21 mouse cellular contexts compared by ENCODE assay signal in the genomic region with DNA sequence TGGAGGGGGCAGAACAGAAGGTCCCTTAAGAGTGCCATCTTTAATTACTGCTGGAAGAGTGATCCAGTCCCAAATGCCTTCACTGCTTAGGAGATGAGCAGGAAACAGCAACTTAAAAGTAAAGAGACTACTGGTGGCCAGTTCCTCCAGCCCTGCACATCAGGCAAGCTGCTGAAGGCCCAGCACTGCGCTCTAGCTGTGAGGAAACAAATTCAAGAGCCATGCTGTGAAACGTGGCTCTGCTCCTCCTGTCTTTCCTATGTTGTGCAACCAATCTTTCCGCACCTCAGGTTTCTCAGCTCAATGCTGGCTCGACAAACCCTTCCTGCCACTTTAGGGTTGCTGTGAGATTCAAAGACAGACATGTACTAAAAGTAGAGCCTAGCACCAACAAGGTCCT. TPM values are rescaled to one million over a fixed set of nuclear protein-coding genes. Genes with fewer than 3 reads are reported as not detected.
A peak's percentile ranks its signal among the peaks of the same experiment; 100 is the strongest.
DNase-seq lines count a peak whose midpoint lies in the region; ATAC-seq and TF ChIP-seq lines count a peak whose summit lies in the region.
"Had no signal": no experiment of that assay in that cellular context is flagged by ENCODE, and none has a peak within 500 bp of the region (broad histone marks: within the 10 kb centered on the region; RNA-seq: fewer than 3 reads in every experiment).

No protein-coding gene starts in this region.

- no peak for DNase-seq in spleen, adult 18-20 months
- DNase-seq: adrenal gland, adult 2 months; adrenal gland, postnatal 10 days; adrenal gland, postnatal 36 days; cerebellum, adult 11-12 months; cerebellum, adult 2 months; cerebellum, adult 9-10 months; cerebellum, postnatal 10 days; cerebellum, postnatal 25 days; embryo, embryonic 11 days had no signal

- peak overlapping the region; percentile 23 for H3K27ac ChIP-seq in olfactory bulb, adult 2 months (ENCODE audit: insufficient read depth, low read depth, low read length)
- no peak overlapping the region for H3K27ac ChIP-seq in hindbrain, embryonic 13.5 days
- H3K27ac ChIP-seq: embryonic facial prominence, embryonic 13.5 days; embryonic facial prominence, embryonic 15.5 days; forebrain, embryonic 10.5 days; forebrain, embryonic 12.5 days had no signal

- H3K36me3 ChIP-seq in hindbrain, embryonic 13.5 days, result no peaks in the 10 kb centered on the region
- H3K36me3 ChIP-seq: embryonic facial prominence, embryonic 13.5 days; embryonic facial prominence, embryonic 15.5 days; forebrain, embryonic 10.5 days; forebrain, embryonic 12.5 days had no signal

- no peak for TF ChIP-seq POLR2A in olfactory bulb, adult 2 months (IDR thresholded peaks at IDR 0.05; ENCODE audit: insufficient read depth, low read depth, low read length)

- 77% methylated on average over 4 of the region's 4 CpGs for WGBS in olfactory bulb, adult 2 months
- 74% methylated on average over 4 of the region's 4 CpGs for WGBS in hindbrain, embryonic 13.5 days

- no peak overlapping the region for H3K9ac ChIP-seq in hindbrain, embryonic 13.5 days
- H3K9ac ChIP-seq: embryonic facial prominence, embryonic 13.5 days; embryonic facial prominence, embryonic 15.5 days; forebrain, embryonic 12.5 days had no signal

- no peaks in the 10 kb centered on the region for H3K27me3 ChIP-seq in hindbrain, embryonic 13.5 days
- H3K27me3 ChIP-seq: embryonic facial prominence, embryonic 13.5 days; embryonic facial prominence, embryonic 15.5 days; forebrain, embryonic 12.5 days had no signal

- 0 out of 2 replicates have a peak, but pooled peaks cover 4% of the 10 kb centered on the region for H3K9me3 ChIP-seq in hindbrain, embryonic 13.5 days
- H3K9me3 ChIP-seq: embryonic facial prominence, embryonic 13.5 days; embryonic facial prominence, embryonic 15.5 days; forebrain, embryonic 10.5 days; forebrain, embryonic 12.5 days had no signal

- H3K4me3 ChIP-seq in olfactory bulb, adult 2 months (ENCODE audit: insufficient read depth, low read depth, low read length), result no peak overlapping the region
- H3K4me3 ChIP-seq in hindbrain, embryonic 13.5 days, result no peak overlapping the region
- H3K4me3 ChIP-seq: embryonic facial prominence, embryonic 13.5 days; embryonic facial prominence, embryonic 15.5 days; erythroblast, embryonic 14.5 days; forebrain, embryonic 10.5 days; forebrain, embryonic 12.5 days had no signal

- peak; percentile 49; the same call in 1 of the 2 replicates for ATAC-seq in common myeloid progenitor, adult 5-6 weeks (replicated peaks; ENCODE audit: low read depth, poor library complexity, severe bottlenecking)
- peak; percentile 82 for ATAC-seq in granulocyte monocyte progenitor cell, adult 5-6 weeks (replicated peaks; ENCODE audit: poor library complexity, severe bottlenecking)
- ATAC-seq in hindbrain, embryonic 13.5 days (ENCODE audit: low FRiP score), result no peak
- ATAC-seq: forebrain, embryonic 14.5 days; forebrain, embryonic 16.5 days had no signal

- H3K4me1 ChIP-seq in olfactory bulb, adult 2 months (ENCODE audit: control insufficient read depth, insufficient read depth, low read length), result peaks cover 6% of the 10 kb centered on the region
- no peaks in the 10 kb centered on the region for H3K4me1 ChIP-seq in hindbrain, embryonic 13.5 days (replicated peaks)
- H3K4me1 ChIP-seq: embryonic facial prominence, embryonic 13.5 days; embryonic facial prominence, embryonic 15.5 days; forebrain, embryonic 10.5 days; forebrain, embryonic 12.5 days had no signal

- TF ChIP-seq CTCF in olfactory bulb, adult 2 months (IDR thresholded peaks at IDR 0.05; ENCODE audit: insufficient read depth, low read depth, low read length), result no peak

- no peak overlapping the region for H3K4me2 ChIP-seq in hindbrain, embryonic 13.5 days
- H3K4me2 ChIP-seq: embryonic facial prominence, embryonic 13.5 days; embryonic facial prominence, embryonic 15.5 days; forebrain, embryonic 12.5 days had no signal

RNA-seq across cellular contexts. Expression of a gene that starts 22.3 kb away (rescaled TPM):
- total RNA-seq in common myeloid progenitor, adult 5-6 weeks (2017), result 13.7 and 15.9 TPM in 2 replicates
- total RNA-seq in granulocyte monocyte progenitor cell, adult 5-6 weeks (2014; fragmentation: Nextera tagmentation), result 10.5 and 13.8 TPM in 2 replicates
- 7.6 and 11.1 TPM in 2 replicates for total RNA-seq in granulocyte monocyte progenitor cell, adult 5-6 weeks (2017)
- not detected in 2 replicates for polyA plus RNA-seq in olfactory bulb, adult 2 months (2012; ENCODE audit: insufficient read depth, insufficient read length, low replicate concordance, missing spikeins)
- polyA plus RNA-seq in hindbrain, embryonic 13.5 days (2015; fragmentation: Nextera tagmentation; extraction: Ambion mirVana), result 5.6 and 6.0 TPM in 2 replicates
